Mouse (Mus musculus) embryo, embryonic 11 days (tissue): ENCODE results near the gene Lrp2bp.
A peak's percentile ranks its signal among the peaks of the same experiment; 100 is the strongest.

Experiments
- DNase-seq: peaks from one replicate; pipeline ENCODE4 v3.0.0-alpha.2; 2015

Gene Lrp2bp

GRCm38 (mm10) chr8:45999138-45999783 is at the start of gene Lrp2bp:
Gene Lrp2bp, plus strand, starts transcription at chr8:45999303.
- DNase-seq = no peak

DNA sequence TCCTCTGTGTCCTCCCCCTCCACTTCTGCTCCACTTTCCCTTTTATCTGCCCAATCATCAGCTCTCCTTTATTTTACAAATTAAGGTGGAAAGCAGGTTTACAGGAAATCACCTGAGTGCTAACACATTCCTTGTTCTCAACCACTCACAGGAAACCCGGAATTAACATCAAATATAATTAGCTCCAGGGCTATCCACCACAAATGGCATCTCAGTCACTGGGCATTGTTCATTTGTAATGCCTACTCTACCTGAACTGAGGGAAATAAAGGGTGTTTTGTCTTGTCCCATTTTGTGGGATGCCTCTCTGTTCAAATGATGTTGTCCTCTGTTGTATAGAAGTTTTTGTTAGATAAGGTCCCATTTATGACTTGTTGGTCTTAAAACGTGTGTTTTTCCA is 48.5 kb upstream of the Lrp2bp start:
- DNase-seq = no peak

GRCm38 (mm10) chr8:45970894-45971293 is 28.2 kb upstream of the Lrp2bp start:
- no peak for DNase-seq

DNA sequence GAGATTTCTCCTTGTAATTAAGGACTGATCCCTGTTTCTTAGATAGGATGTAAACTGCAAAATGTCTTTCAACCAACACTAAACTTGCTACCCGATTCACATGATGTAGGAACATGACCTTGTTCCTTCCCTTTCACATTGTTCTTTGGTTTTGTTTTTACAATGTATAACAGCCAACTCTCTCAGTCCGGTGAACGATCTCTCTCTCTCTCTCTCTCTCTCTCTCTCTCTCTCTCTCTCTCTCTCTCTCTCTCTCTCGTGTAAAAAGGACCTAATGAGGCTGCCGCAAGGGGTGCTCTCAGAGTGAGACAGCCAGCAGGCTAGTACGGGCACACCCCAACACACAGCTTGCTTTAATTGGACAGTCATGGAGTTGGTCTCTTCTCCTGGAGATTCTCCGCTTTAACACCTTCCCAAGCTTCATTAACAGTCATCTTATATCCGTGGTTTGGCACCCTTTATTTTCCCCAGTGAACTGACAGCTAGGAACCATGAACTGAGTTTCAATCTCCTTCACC is 25.1 kb upstream of the Lrp2bp start:
- no peak for DNase-seq

DNA sequence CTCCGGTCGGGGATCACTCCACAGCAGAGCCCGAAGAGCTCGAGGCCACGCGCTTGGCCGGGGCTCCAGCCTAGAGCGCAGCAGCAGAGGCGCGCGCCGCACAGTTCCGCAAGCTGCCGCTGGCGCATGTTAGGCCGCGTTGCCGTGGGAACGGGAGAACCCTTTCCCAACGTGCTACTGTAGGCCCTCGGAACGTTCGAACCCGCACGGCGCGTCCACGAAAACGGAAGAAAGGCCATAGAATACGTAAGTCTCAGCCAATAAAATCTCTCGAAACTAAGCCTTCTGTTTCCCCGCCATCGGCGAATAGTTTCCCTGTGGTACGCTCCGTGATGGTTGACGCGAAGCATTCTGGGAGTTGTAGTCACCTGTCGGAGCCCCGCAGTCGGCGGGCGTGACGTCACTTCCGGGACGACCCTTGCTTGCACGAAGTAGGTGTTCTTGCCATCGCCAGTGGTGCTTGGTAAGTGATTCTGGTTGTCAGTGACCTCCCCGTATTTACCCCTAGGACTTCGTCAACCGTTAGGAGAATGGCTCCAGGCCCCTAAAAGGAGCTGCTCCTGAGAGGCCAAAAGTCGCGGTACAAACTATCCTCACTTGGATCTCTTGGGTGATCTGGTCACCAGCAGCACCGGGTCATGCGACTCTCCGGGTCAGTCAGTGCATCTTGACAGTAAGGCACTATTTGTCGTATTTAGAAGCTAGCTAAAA is 23.8 kb upstream of the Lrp2bp start, which contains the start of the genes 1700029J07Rik and Ufsp2:
TSS of gene 1700029J07Rik (minus strand) at position 127 of the 711 bp plus-strand sequence.
TSS of gene Ufsp2 (plus strand) at position 403 of the 711 bp plus-strand sequence.
- DNase-seq = peak; percentile 99

DNA sequence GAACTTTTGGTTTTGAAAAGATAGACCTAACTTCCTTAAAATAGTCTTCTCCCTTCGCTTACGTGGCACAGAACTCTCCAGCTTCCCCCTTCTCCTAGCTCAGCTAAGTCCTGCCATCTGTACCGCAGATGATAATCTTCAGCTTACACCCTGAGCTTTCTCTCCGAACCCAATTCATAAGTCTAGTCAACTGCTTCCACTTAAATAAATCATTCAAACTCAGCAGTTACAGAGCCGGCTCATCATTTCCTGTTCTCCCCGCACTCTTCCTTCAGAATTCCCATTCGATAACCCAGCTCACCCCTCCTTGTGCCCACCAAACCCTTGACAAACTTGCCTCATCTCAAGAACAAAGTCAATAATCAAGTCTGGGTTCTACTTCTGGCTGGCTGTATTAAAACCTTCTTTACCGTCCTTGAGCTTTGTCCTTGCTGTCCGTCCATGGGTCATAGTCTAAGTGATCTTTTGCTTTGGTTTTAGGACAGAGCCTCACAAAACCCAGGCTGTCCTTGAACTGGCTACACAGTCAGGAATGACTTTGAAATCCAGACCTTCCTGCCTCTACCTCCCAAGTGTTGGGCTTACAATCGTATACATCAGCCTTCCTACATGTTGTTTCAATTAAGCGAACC is 23.1 kb upstream of the Lrp2bp start:
- no peak for DNase-seq

DNA sequence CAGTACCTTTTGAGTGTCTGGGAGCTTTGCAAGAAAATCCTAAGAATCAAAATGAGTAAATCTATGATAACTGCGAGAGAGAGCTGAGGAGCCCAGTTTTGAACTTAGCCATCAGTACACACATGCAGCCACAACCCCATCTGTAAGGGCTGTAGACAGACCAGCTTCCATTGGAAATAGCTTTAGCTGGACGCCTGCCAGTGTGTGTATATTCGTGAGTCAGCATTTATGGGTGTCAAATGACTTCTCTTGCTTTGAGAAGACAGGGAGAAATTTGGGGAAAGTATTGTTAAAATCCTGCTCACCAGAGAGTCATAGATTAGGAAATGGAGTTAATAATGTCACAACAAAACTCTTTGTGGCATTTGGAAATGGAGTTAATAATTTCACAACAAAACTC is 12.4 kb upstream of the Lrp2bp start:
- DNase-seq = no peak

- DNase-seq = no peak
Observed at GRCm38 (mm10) chr8:45988189-45988588, 10.9 kb upstream of the Lrp2bp start.

DNA sequence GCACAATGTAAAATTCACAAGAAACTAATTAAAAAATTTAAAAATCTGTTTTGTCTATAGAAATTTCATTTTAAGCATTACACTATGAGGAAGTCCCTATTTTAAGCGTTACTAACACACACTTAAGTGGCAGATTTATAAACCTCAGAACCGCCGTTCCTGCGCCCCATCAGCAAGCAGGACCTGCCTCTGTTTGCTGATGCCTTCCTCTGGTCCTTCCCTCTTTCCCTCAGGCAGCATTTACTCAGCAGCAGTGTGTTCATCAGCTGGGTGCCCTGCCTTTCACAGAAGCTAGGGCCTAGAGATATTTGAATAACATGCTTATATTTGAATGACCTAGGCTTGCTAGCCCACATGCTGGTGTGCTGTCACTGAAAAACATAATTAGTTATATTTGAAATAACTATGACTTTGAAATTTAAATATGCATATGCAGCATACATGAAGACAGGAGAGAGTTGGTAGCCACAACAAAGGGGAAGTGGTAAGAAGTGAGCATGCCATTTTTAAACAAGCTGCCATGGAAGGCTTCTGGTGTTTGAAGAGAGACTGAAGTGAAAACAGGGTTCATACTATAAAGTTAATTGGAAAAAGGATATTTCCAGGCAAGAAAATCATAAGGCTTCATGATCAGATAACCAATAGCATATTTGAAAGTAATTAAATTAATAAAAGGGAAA is 8.3 kb upstream of the Lrp2bp start:
- no peak for DNase-seq

DNA sequence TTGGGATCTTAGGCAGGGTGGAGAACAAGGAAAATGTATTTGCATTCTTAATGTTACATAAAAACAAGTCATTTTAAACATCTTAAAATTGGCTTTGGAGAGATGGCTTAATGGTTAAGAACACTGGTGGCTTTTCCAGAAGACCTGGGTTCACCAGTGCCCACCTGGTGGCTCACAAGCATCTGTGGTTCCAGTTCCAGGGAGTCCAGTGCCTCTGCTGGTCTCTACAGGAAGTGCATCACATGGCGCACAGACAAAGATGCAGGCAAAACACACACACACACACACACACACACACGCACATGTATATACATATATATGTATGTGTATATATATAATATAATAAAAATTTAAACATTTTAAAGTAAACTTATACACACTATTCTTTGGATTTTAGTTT is 5.0 kb upstream of the Lrp2bp start:
- DNase-seq = no peak

GRCm38 (mm10) chr8:45995576-45995975 is 3.5 kb upstream of the Lrp2bp start:
- DNase-seq = no peak

DNA sequence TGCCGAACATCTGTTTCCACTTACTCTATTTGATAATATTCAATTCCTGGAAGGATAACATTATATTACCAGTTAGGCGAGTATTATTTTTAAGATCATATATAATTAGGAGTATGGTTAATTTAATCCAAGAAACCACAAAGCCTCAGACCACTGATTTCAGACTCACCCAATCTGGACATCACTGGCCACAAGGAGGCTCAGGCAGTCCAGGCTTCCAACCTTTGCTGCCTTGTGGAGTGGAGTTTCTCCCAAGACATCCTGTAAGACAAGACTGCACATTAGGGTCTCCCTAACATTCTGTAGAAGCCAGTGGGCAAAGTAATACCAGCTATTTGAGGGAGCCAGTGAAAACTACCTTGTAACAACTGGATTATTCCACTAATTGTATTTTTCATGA is 875 bp upstream of the Lrp2bp start:
- DNase-seq = no peak

DNA sequence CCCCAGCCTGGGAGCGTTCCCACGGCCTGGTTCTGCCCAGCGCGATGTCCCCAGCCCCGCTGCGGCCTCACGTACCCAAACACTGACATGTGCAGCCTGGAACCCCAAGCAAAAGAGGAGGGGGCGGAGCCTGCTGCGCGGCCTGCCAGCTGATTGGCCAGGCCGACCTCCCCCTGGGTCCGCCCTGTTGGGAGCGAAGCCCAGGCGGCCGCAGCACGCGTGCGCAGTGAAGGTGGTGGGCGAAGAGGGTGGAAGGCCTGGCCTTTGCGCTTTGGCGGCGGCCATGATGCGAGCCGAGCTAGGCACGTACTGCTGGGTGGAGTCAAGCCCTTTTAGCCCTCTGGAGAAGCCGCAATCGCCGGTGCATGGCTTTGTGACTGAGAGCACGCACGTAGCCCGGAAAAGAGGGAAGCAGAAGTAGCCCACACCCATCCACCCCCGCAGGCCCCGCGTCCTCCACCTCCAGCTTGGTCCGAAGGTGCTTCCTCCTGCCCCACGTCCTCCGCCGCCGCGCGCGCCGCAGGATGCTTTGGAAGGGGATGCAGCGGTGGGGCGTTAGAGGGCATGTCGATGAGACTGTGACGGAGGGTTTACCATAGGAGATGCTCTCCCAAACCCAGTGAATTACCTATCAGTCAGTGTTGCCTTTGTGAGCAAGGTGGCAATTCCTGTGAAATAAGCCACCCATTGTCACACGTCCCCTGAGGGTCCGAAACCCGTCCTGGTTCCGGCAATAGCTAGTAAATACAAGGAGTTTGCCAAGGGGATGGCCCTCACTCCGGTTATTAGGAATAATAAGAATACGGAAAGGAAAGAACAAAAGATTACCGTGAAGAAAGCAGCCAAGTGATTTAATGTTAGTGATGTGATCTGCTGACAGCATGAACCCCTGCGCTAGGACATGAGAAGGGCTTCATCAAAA is 942 bp downstream of the Lrp2bp start:
- peak; percentile 99 for DNase-seq

DNA sequence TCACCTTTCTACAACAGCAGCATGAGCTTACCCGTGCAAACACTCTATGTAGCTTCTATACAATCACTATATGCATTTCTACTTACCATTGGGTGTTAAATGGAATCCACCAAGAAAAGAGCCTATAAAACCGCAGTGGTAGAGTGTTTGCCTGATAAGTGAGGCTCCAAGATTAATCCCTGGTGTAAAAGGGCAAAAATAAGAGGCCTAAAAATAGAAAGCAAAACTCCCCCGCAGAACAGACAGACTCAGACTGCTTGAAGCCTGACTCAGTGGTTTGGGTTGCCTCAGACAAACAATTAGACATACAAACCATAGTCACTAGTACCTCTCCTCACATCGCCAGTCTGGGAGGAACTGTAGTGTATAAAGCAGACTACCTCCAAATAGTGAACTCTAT is 6.5 kb downstream of the Lrp2bp start, which contains the start of gene Ankrd37:
TSS of gene Ankrd37 (minus strand) at position 112 of the 400 bp plus-strand sequence.
- DNase-seq = no peak

DNA sequence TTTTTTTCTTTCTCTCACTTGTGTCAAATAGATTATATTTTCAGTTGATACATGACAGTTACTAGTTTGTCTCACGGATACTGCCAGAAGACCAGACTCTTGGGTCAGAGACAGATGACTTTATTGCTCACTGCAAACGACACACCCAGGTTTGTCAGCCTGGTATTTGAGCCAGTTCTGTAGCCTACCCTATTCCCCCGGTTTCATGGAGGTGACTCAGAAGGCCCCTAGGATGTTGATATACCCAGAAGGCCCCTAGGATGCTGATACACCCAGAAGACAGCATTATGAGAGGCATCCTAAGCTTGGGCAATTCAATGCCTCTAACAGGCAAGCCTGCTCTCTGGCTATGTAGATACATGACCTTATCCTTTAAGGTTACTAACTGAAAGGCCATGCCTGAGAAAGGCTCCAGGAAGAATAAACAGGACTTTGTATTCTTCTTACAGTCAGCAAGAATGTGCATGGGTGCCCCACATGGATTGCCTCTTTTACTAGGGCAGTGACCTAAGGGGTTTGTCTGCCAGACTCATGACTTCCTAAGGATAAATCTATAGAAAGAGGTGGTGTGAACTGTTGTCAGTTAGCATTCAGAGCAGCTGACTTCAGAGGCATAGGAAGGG is 8.1 kb downstream of the Lrp2bp start:
- DNase-seq = no peak

DNA sequence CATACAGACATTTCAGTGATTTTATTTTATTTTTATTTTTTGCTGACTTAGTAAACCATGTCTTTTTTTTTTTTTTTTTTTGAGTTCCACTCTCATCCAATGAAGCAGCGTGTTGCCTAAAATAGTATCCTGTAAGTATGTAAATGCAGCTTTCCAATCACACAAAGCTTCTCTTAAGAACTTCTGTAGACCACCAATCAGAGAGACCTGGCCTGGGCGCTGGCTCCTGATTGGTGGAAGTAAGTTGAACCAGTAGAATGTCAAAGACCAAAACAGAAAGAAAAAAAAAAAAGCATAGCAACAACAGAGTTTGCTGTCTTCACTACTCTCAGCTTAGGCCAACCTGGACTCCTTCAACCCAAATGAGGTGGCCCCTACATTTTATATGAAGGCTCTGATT is 11.2 kb downstream of the Lrp2bp start:
- DNase-seq = peak; percentile 13

DNA sequence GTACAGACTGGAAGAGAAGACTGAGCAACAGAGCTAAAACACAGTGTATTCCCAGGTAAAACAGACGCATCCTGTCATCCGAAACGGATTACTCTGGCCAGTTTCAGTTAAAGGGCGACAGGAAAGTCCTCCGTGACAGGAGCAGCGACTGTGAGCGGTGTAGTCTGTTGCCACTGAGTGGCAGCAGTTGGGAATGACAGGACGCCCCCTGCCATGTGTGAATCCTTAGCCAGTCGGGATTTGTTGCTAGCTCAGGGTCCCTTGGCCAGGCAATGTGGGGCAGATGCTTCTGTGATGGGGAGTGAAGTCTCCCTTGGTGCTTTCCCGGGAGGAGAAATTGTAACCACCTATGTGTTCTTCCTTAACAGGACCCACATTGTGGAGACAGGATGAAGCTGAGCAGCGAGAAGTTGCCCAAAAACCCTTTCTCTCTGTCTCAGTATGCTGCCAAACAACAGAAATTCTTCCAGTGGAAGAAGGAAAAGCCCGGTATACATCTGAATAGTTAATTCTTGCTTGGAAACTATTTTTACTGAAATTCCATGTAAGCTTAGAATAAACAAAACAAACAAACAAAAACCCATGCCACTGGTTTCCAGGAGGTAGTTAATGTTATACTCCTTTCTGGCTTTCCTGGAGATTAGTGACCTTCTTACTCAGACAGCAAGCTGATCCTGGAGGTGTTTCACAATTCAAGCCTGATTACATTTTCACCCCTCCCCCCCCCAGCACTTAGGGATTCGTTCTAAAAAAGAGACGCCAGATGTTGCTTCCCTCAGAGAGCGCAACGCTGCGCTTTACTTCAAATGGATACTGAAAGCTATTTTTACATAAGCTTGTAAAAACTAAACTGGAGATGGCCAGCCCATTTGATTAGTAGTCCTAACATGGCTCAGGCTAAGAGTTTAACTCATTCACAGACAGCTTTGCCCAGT is 11.9 kb downstream of the Lrp2bp start:
- peak; percentile 68 for DNase-seq

DNA sequence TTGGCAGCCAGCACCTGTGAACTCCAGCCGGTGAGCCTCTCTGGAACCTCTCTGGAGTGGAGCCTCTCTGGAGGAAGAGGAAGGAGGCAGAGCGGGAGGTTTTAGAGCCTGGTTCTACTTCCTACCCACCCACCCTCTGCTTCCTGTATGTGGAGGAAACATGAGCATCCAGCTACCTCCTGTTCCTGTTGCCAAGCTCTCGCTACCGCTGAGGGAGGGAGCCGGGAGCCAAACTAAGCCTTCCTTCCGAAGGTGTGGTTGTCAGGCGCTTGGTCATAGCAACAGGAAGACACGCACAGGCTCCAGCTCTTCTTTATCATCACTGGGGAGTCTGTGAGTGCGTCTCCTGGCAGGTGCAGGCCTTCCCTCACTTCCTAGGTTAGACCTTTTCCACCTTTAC is 23.1 kb downstream of the Lrp2bp start:
- no peak for DNase-seq

DNA sequence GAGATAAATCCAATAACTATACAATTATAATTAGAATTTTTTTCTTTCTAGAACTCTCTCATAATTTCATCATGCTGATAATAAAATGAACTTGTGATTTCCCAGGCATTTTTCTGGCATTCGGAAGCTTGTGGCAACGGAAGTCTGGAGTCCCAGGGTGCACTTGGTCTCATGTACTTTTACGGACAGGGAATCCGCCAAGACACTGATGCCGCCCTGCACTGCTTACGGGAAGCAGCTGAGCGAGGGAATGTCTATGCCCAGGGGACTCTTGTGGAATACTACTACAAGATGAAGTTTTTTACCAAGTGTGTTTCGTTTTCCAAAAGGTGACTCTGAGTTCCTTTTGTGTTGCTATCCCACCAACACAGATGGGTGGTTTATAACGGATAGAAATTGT is 23.7 kb downstream of the Lrp2bp start:
- DNase-seq = no peak

GRCm38 (mm10) chr8:46024392-46024791 is 25.3 kb downstream of the Lrp2bp start:
- no peak for DNase-seq
